Mouse (Mus musculus) 416B (cell line): ENCODE measurements at regions not wholly inside any gene's neighbourhood (a gene's known extent, or its start where the extent isn't known, plus 50 kb on each side); places are given as distances from the start of the nearest gene placed in this dataset.

Source experiments
- DNase-seq: peaks from one replicate; pipeline ENCODE4 v3.0.0; 2011; ENCODE audit warnings: low read depth

DNA sequence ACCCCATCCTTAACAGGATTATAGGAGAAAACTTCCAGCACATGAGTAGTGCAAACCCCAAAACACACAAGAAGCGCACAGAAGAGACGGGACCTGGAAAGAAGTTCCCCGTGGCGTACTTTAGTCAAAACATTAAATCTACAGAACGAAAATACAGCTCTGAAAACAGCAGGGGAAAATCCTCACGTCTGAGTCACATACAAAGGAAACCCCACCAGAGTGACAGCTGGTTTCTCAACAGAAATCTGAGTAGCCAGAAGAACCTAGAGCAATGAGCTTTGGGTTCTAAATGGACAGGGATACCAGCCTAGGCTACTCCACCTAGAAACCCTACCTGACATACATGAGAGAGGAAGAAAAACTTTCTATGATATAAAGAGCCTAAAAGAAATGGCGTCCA, 234.0 kb upstream of the Hs6st1 start:
- DNase-seq: no peak

DNA sequence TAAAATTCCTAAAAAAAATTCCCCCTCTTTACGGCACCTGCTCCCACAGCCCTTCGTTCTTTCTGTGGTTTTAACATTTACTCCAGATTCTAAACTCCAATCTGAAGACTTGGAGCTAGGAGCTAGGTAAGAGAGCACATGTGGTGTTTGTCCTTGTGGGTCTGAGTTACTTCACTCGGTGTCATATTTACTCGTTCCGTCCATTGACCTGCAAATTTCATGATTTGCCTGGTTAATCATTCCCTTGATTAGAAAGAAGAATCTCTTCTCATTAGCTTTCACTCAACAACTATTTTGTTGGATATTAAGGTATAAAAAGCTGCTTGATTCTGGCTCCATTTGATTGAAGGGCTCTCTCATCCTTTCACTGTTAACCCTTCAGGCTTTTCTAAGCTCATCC, 231.6 kb upstream of the Hs6st1 start:
- no peak for DNase-seq

DNA sequence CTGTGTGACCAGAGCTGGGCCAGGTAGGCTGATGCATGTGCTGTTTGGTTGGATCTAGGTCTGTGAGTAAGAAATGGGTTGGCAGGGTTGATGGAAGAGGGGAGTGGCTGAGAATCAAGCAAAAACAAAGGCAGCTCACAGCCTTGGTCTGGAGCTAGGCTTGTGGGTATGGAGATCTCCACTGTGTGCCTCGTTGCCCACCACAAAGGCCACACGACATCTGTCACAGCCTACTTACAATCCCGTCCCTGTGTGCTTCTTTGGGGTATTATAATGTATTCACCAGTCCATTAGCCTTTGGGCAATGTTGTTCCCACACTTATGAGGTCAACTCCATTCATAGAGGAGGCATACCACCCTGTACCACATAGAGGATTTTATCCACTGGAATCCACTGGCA, 229.6 kb upstream of the Hs6st1 start:
- DNase-seq: no peak

DNA sequence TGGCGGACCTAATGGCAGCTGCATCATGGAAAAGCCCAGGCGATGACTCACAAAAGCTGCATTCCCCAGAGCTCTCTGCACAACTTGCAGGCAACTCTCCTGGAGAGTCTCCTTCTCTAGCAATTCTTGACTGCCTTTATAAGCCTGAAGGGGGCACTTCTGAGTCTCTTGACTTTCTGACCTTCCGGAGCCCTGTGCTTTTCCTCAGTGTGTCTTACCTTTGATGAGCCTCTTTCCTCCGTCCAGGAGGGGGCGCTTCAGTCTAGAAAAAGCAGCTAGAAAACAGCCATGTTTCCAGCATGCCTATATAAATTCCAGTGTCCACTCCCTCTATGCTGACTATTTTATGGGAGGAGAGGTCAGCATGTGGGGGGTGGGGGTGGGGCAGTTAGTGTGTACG, 228.8 kb upstream of the Hs6st1 start:
- DNase-seq: peak; percentile 77

DNA sequence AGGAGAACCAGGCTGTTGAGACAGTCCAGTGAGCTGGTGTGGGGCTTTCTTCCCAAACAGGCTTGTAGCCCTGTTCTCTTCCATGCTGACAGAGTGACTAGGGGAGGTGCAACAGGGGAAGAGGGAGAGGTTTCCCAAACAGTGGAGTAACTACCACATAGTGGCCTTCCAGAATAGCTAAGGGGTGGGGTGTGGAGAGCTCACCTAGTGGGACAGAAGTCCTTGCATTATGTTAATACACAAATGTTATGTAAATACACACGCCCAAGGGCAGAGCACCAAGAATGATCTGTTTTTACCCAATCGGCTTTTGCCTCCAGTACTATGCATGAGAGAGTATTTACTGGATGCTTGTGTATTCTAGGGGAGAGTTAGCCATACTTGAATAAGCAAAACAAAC, 226.6 kb upstream of the Hs6st1 start:
- no peak for DNase-seq

DNA sequence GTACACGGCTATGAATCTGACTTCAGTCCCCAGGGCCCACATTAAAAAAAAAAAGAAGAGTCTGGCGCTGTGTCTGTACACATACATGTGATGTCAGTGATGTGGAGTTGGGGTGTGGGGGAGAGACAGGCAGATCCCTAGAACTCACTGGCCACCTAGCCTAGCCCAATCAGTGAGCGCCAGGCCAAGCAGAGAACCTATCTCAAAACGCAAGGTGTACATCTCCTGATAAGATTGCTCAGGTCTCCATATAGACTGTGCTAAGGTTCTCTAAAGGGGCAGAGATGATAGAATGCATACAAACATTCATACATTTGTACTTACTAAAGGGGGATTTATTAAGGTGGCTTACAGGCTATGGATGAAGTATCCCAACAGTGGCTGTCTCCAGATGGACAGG, 225.5 kb upstream of the Hs6st1 start:
- DNase-seq: no peak

DNA sequence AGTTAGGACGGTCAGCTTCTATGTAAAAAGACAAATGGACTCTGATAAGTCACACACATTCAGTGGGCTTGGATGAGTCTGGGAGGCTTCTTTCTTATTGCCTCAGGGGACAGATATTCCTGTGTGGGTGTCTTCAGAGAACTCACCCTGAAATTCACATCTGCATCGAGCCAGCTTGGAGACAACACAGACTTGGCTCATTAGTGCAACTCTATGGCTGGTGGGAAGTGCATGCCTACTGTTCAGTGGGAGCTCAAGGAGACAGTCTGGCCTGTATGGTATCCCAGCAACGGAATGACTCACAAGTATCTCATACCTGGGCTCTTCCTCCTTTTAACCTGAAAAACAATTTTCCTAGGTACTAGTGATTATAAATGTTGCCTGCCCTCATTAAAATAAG, 224.6 kb upstream of the Hs6st1 start:
- no peak for DNase-seq

DNA sequence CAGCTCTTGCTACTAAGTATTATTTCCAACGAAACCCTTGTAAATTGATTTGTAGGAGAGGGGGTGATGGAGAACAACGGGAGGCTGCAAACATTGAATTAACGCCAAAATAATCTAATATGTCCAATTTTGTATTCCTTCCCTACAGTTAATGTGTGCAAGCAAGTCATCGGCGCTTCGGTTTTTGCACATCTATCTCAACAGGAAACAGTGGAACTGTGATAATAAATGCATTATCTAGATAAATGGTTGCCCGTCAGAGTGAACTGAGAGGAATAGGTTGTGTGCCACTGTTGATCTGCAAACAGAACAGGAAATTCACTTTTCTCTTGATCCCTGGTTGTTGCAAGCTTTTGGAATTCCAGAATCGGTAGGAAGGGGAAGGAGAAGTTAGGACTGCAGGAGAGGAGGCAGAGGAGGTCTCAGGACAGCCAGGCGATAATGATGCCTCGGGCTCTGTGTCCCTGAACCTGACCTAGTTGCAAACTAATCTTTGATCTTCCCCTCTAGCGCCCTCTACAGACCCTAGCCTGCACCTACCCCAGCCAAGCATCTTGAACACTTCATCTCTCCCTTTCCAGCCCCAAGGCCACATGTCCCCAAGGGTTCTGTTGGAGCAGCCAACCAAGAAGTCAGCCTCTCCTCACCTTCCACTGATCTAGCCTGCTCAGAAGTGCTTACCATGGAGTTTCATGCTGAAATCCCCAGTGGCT, 221.8 kb upstream of the Hs6st1 start:
- DNase-seq: peak; percentile 24

DNA sequence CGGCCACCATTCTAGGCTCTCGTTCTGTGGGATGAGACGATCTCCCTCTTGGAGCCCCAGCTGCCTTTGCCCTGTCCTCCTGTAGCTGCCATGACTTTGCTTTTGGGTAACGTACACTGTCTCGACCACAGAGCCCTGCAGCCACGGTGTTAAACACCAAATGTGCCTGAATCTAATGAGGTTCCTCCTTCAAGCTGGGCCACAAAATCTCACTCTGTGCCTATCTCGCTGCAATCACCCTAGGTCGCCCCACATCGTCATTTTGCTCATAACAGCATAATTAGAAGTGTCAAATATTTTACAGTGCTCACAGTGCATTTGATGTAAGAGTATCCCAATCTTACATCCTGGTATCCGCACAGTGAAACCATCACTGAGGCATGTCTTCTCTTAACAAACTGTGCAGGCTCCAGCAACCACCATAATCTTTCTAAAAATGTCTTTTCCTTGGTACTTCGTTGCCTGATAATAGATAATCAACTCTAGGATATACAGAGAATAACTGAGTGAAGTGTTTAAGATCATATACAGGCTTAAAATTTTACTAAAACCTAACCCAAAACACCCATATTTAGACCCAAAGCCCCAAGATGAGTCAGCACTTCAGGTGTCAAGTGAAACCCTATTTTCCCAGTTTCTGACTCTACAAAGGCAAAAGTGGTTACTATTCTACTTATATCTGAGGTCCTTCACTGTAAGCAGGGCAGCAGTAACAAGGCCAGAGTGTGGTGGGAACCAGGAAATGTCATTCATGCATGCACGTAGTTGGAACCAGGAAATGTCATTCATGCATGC, 219.8 kb upstream of the Hs6st1 start:
- DNase-seq: peak; percentile 13

DNA sequence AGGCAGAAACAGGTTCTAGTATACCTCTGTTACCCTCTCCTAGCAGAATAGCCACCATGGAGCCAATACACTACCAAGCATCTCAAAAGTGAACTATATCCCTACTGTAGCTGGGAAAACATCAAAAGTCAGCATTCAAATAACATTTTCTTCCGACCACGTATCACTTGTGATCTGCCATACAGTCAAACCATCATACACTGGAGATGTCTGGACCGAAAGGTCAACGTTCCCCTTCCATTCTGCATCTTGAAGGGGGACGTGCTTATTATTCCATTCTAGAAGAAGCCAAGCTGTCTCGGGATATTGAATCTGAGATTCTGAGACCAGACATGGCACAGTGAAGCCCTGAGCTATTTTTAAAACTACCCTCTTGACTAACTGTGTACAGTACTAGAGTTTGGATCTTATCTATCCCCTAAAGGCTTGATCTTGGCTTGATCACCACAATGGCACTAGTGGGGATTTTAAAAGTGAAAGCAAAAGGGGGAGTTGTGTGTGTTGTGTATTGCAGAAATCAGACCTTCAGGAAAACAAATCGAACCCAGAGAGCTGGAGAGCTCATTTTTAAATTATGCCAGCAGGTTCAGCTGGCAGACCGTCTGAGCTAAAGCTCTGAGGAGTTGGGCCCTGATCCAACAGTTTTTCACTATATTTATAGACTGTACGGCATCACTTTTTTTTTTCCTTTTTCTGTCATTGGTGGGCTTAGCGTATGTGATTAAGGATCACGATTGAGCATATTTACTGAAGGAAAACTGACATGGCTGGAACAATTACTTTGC, 218.6 kb upstream of the Hs6st1 start:
- DNase-seq: peak; percentile 4

DNA sequence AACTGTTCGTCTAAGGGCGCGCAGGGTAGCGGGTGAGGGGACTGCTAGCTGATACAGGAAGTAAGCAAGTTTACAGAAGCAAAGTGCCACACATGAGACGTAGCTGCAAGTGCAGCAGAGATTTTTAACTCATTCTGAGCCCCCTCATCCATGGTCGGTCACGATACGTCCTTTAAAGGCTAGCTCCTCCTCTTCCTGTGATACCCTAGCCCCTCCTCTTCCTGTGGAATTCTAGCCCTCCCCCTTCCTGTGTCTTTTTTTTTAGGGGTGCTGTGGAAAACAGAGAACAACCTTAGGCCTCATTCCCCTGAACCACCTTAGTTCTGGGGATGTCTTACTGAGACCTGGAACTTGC, 218.0 kb upstream of the Hs6st1 start:
- no peak for DNase-seq

DNA sequence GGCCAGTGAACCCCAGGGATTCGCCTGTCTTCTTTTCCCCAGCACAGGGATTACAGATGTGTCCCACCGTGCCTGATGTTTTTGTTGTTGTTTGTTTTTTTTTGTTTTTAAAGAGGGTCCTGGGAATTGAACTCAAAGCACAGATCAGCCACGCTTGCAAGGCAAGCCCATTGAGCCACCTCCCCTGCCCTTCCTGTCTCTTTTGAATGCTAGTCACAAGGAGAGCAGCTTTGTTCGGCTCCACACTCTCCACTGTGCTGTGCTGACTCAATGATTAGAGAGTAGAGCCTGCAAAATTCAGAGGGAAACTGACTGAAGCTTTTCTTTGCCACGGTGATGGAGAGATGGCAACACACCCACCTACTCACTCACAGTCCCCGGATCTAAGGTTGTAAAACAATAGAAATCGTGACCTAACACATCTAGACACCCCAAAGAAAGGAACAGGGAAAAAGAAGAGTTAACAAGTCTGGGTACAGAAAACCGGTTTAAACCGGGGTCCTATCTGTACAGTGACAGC, 217.6 kb upstream of the Hs6st1 start:
- no peak for DNase-seq

DNA sequence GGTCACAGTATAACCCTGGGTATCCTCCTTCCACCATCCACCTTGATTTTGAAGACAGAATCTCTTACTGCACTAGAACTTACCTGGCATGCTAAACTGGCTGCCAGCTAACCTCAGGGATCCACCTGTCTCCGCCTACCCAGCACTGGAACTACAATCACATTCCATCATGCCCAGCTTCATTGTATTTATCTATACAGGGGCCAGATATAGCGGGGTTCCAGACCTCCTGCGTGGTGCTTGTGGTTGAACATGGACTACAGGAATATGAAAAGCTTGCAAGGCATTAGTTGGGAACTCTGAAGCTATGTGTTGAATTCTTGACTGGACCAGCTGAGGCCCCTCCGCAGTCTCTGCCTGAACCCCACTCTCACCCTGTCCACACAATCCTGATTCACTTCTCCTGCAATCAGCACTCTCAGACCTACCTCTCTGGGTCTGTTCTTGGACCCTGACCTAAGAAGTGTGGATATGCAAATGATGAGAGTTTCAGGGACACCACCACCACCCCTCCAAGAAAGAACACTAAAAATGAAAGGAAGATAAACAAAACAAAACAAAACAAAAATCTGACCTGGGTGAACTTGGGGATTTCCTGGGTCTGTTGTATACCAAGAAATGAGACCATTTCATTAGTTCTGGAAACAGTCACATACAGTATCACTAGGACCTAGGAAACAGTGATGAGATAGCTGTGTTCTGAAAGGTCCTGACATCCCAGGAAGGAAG, 216.4 kb upstream of the Hs6st1 start:
- DNase-seq: no peak

DNA sequence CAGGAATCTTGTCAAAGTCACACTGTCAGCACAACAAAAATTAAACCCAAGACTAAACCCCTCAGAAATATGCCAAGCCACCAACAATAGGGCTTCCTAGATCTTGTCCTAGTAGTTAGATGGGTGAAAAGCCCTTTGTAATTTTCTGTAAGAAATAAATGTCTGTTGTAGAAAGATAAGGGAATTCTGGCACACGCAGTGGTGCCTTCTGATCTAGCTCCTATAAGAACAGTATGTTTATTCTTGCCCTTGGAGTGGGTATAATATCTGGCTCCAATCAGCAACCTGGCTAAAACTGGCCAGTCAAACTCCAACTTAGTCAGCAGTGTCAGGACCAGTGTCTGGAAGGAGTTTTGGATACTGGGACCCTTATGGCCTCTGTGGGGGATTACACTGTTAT, 215.2 kb upstream of the Hs6st1 start:
- no peak for DNase-seq

DNA sequence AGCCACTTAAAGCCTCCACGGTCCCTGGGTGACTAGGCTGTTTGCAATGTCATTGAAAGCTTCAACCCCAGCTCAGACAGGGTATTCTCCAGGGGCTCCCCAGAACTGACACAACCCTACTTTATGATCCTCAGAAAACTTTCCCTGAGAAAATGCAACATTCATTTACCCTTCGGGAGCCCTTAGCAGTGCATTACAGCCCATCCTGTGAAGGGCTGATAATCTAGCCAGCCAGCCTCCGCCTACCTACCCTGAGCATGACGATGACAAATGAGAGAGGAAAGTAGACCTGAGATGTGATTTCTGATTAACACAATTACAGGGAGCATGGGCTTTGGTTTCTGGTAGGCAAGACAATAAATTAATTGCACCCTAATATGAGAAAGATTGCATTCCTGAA, 212.6 kb upstream of the Hs6st1 start:
- no peak for DNase-seq

DNA sequence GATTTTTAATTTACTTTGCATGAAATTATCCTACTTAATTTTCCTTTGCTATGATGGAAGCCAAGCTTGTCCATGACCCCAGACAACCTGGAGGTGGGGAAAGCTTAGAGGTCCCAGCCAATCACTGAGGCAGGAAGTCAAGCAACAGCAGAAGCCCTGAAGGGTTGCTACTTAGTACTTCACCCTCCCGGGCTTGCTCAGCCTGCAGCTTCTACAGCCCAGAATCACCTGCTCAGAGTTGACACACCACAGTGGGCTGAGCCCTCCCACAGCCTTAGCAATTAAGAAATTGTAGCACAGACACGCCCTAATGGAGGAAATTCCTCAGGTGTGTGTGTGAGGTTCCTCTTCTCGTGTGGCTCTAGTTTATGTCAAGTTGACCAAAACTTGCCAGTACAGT, 209.9 kb upstream of the Hs6st1 start:
- no peak for DNase-seq

DNA sequence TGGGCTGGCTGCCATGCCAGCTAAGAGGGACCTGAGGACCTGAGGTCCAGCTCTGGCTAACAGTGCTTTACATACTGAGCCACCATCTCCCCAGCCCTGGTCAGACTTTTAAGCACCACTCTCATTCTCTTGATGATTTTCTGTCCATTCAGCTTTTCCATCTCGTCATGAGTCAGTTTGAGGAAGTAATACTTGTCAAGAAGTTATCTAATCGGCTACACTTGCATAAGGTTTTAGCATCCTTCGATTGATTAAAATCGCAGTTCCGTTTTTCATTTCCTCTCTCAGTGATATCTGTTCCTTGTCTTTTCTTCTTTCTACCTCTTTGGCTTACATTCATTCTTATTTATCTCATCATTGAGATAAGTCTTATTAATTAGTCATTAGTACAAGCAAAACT, 207.4 kb upstream of the Hs6st1 start:
- peak; percentile 79 for DNase-seq

DNA sequence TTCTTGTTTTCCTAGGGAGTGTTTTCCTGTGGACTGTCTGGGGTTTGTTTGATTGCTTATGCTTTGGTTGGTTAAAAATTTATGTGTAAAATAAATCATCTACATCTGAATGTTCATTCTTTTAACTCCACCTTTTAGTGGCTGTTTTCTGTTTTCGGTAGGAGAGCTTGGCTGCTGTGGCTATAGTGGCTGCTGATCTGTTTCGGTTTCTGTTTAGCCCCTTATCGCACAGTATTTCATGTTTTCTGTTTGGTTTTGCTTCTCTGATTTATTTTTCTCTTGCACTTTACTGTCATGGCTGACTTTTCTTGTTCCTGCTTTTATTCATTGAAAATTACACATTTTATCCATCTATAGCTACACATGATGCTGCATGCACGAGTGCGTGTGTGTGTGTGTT, 206.0 kb upstream of the Hs6st1 start:
- no peak for DNase-seq

DNA sequence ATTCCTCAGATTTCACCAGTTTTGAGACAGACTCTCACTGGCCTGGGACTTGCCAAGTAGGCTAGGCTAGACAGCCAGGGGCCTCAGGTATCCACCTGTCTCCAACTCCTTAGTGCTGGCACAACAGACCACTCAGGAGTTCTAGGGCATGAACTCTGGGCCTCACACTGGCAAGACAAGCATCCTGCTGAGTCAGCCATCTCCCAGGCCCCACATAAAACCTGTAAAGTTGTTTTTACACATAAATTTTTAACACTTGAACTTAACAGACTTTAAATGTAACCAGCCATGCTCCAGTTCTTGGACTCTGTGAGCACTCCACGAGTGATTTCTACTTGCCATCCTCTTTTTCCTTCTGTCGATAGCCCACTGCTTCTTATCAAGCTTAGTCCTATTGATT, 205.5 kb upstream of the Hs6st1 start:
- no peak for DNase-seq

DNA sequence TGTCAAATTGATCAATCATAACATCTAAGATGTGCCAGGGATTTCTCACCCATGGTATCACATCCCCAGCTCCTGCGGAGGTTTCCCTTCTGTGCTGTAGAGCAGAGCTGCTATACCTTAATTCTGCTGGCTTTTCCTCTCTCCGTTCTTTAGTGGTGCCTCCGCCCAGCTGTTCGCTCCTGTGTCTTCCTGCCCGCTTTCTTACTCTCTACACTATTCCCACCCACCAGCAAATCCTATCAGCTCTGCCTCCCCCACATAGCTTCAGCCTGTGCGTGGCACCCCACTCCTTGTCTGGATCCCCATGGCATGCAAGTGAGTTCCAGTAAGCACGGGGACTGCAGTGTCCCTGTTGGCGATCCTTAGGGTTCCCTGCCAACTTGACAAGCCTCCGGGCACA, 204.0 kb upstream of the Hs6st1 start:
- DNase-seq: no peak

DNA sequence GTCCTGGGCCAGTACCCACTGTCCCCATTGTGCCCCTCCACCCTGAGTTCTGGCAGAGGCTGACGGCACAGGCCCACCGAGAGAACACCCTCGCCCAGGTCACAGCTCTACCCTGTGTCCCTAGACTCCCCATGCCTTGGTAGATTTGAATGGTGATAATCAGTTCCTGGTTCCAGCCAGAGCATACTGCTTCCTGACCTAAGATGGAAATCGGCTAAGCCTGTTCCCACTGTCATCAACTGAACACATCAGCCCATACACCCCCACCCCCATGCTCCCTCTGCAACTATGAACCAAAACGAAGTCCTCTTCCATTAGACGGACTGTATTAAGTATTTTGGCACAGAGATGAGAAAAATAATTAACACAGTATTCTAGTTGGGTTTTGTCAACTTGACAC, 202.9 kb upstream of the Hs6st1 start:
- no peak for DNase-seq

DNA sequence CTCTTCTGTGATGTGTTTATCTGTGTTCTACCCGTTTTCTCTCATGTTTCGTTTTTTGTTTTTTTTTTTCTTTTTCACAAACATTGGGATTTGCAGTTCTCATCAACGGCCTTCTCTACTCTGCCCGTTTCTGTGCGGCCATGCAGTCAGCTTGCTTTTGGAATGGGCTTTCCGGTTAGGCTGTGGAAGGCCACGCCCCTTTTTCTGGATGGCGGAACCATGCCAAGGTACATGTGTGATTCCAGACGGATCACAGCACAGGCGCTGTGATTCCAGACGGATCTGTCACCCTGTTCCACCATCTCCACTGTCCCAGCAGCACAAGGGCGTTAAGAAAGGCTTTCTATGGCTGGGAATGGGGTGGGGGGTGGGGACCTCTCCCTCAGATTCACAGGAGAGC, 201.6 kb upstream of the Hs6st1 start:
- DNase-seq: no peak
